Mouse (Mus musculus) heart, adult 2 months (tissue): ENCODE measurements around the gene Fgfr2.

Experiments used
- CTCF ChIP-seq: fragments of 200-600 bp; IDR thresholded peaks from 2 replicates; pipeline ENCODE4 v1.8.1; 2022; ENCODE audit warnings: antibody characterized with exemption, mild to moderate bottlenecking, moderate library complexity
- POLR2A ChIP-seq: fragments of 200-500 bp; IDR thresholded peaks from 2 replicates; pipeline ENCODE4 v1.6.1; 2011; ENCODE audit warnings: mild to moderate bottlenecking, low read depth, low read length, control low read depth; ENCODE audit not compliant: insufficient read depth

DNA sequence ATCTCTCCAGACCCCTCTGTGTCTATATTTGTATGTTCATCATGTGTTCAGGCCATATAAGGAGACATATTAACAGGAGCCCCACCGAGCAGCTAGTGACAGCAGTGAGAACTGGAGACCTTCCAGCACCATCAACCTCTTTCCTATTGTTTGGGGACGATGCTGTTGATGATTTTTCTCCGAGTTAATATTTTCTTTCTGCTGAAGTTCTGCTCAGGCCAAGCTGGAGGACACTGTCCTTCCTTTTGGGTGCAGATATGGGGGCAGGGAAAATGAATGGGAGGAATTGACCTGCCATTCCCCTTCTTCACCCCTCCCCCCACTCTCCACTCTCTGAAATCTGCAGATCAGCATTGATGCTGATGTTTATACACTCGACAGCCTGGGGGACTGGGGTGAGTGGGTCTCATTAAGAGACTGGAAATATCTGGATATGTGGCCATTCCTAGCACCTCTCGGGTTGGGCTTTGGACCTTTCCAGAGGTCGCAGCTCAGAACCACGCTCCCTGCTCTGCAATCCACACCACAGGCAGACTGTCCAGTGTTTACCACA lies 2454.3 kb downstream of the Fgfr2 start:
- no peak for TF ChIP-seq CTCF
- TF ChIP-seq POLR2A = no peak
